22 mouse cellular contexts compared by ENCODE assay signal in genomic region chr7:111245488-111245887, GRCm38 (mm10).
DNase-seq lines count a peak whose midpoint lies in the region; TF ChIP-seq lines count a peak whose summit lies in the region.
"Had no signal": no experiment of that assay in that cellular context is flagged by ENCODE, and none has a peak within 500 bp of the region (broad histone marks: within the 10 kb centered on the region; RNA-seq: fewer than 3 reads in every experiment).

No protein-coding gene starts in this region.

- intact Hi-C loops in left cerebral cortex, postnatal 14 days (cut with DNase I) = no loop called here
- intact Hi-C loops in left cerebral cortex, postnatal 10 days (cut with DNase I) = loop anchor here (5.0 to 10.0 kb wide), 2 partner anchors 161 to 722 kb away; partner anchors contain the start of gene Eif4g2
- intact Hi-C loops in gastrocnemius, postnatal 14 days (cut with DNase I; ENCODE audit: low total_unique reads) = loop anchor here (5.0 kb wide), 1 partner anchor 722 kb away; no protein-coding TSS in a partner anchor

- peak; percentile 20 to 31 for DNase-seq in cerebellum, postnatal 10 days
- DNase-seq in cerebellum, adult 8-10 months = no peak
- peak; percentile 31 to 51 for DNase-seq in left cerebral cortex, postnatal 14 days (ENCODE audit: low spot score in 2 of 2)
- no peak for DNase-seq in left cerebral cortex, postnatal 10 days (ENCODE audit: extremely low spot score in 1 of 2, low spot score in 2 of 2)
- peak; percentile 49 to 65 for DNase-seq in layer of hippocampus, adult 2 months (ENCODE audit: low spot score in 2 of 2)
- DNase-seq in right cerebral cortex, postnatal 25 days = peak; percentile 45
- DNase-seq in urinary bladder, adult 18-20 months (ENCODE audit: low spot score in 2 of 2) = no peak
- DNase-seq in gastrocnemius, postnatal 14 days = no peak
- DNase-seq: B cell, adult 2 months; cerebellum, adult 18-20 months; gastrocnemius, adult 2 months; heart, adult 2 months; liver, embryonic 13.5 days; midbrain, embryonic 14.5 days; retina, postnatal 1 day had no signal

- peak overlapping the region; percentile 60; the same call in 1 of the 2 replicates for H3K27ac ChIP-seq in layer of hippocampus, adult 2 months
- H3K27ac ChIP-seq: embryonic facial prominence, embryonic 15.5 days; gastrocnemius, adult 2 months; heart, adult 2 months; kidney, embryonic 15.5 days; limb, embryonic 12.5 days; liver, embryonic 13.5 days; lung, embryonic 15.5 days; macrophage; neural tube, embryonic 15.5 days had no signal

- TF ChIP-seq CTCF in layer of hippocampus, adult 2 months (conservative IDR thresholded peaks at IDR 0.05) = peak; percentile 55

- H3K4me3 ChIP-seq in layer of hippocampus, adult 2 months = no peak overlapping the region
- H3K4me3 ChIP-seq: embryonic facial prominence, embryonic 15.5 days; gastrocnemius, adult 2 months; heart, adult 2 months; kidney, embryonic 15.5 days; limb, embryonic 12.5 days; liver, embryonic 13.5 days; lung, embryonic 15.5 days; myocyte; neural tube, embryonic 15.5 days had no signal

Comparison
In these comparisons a context has a peak if more than half of its experiments do, and no peak if none do; other contexts are left out.
1. DNase-seq: peak in cerebellum, postnatal 10 days (2 of 2), left cerebral cortex, postnatal 14 days (2 of 2), layer of hippocampus, adult 2 months (2 of 2) and right cerebral cortex, postnatal 25 days (single experiment); none in cerebellum, adult 8-10 months (single experiment), left cerebral cortex, postnatal 10 days (0 of 2), urinary bladder, adult 18-20 months (0 of 2) and gastrocnemius, postnatal 14 days (single experiment).